Mouse (Mus musculus) limb, embryonic 13.5 days (tissue): Measurements from ENCODE around the gene Disp3. TPM values are rescaled to one million over a fixed set of nuclear protein-coding genes. Genes with fewer than 3 reads are reported as not detected.
A peak's percentile ranks its signal among the peaks of the same experiment; 100 is the strongest.

Source experiments
- ATAC-seq: fragments of 200-750 bp; cut with Nextera tagmentation; 2 replicates; pipeline ENCODE4 v1.8.0; 2017; ENCODE audit warnings: low read depth, moderate number of reproducible peaks, moderate TSS enrichment; ENCODE audit not compliant: low FRiP score
- H3K27ac ChIP-seq: fragments of 300-500 bp; sonication (generic); 2 replicates; pipeline ENCODE4 v1.5.1; 2015; ENCODE audit warnings: inconsistent platforms, mild to moderate bottlenecking, moderate library complexity
- H3K27me3 ChIP-seq: fragments of 300-500 bp; sonication (generic); 2 replicates; pipeline ENCODE4 v1.6.1; 2015; ENCODE audit warnings: mild to moderate bottlenecking, inconsistent platforms
- H3K36me3 ChIP-seq: fragments of 300-500 bp; sonication (generic); 2 replicates; pipeline ENCODE4 v1.6.1; 2015; ENCODE audit warnings: inconsistent platforms, mild to moderate bottlenecking, moderate library complexity
- H3K4me1 ChIP-seq: fragments of 300-500 bp; sonication (generic); 2 replicates; pipeline ENCODE4 v1.6.1; 2015; ENCODE audit warnings: inconsistent platforms
- H3K4me2 ChIP-seq: fragments of 300-500 bp; sonication (generic); replicated peaks from 2 replicates; pipeline ENCODE4 v1.6.1; 2015; ENCODE audit warnings: inconsistent platforms, mild to moderate bottlenecking, moderate library complexity
- H3K4me3 ChIP-seq: fragments of 300-500 bp; sonication (generic); 2 replicates; pipeline ENCODE4 v1.5.1; 2015; ENCODE audit warnings: moderate library complexity, mild to moderate bottlenecking, inconsistent platforms
- H3K9ac ChIP-seq: fragments of 300-500 bp; sonication (generic); 2 replicates; pipeline ENCODE4 v1.6.1; 2015; ENCODE audit warnings: mild to moderate bottlenecking, inconsistent platforms
- H3K9me3 ChIP-seq: fragments of 300-500 bp; sonication (generic); 2 replicates; pipeline ENCODE4 v1.6.1; 2016; ENCODE audit warnings: inconsistent platforms
- WGBS: fragments of 180-500 bp; shearing (Covaris S2); methylation state at CpG from one replicate; pipeline ENCODE4 v1.1.7; 2015; 5-methylcytosine and 5-hydroxymethylcytosine counted together
- polyA plus RNA-seq: library from polyadenylated mRNA; unstranded; fragments of >200 nt; fragmentation: Nextera tagmentation; extraction: Ambion mirVana; gene quantifications from 2 replicates; pipeline ENCODE4 v1.2.1, GENCODE M21; 2015

Gene Disp3
- polyA plus RNA-seq, 1 experiment from 2014 or later: 0.32 TPM

DNA sequence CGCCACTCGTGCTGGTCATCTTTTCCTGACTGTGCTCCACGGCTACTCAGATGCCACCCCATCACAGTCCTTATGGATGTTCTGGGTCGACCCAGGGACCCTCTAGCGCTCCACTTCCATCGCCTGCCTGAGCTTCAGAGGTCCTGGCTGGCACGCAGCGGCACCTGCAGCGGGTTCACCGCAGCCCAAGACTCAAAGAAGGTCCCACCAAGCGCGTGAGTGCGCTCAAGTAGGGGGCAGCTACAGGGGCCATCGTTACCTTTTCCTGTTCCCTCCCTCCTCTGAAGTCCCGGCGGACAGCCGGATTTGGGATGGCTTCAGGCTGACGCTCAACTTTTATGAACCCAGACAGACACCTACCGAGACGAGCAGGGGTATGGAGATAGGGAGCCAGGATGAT is 724 bp downstream of the Disp3 start:
- Histone ChIP-seq H3K27me3 (peaks cover 47% of the 10 kb centered on the region), H3K4me1 (peaks cover 13% of the 10 kb centered on the region), H3K4me2 (peak overlapping the region; percentile 70), H3K9ac (no peak overlapping the region), H3K4me3 (peak overlapping the region; percentile 43), H3K27ac (no peak overlapping the region), H3K9me3 (no peaks in the 10 kb centered on the region), H3K36me3 (no peaks in the 10 kb centered on the region)
- 2% methylated on average over 20 of the region's 20 CpGs for WGBS
- ATAC-seq: no peak

DNA sequence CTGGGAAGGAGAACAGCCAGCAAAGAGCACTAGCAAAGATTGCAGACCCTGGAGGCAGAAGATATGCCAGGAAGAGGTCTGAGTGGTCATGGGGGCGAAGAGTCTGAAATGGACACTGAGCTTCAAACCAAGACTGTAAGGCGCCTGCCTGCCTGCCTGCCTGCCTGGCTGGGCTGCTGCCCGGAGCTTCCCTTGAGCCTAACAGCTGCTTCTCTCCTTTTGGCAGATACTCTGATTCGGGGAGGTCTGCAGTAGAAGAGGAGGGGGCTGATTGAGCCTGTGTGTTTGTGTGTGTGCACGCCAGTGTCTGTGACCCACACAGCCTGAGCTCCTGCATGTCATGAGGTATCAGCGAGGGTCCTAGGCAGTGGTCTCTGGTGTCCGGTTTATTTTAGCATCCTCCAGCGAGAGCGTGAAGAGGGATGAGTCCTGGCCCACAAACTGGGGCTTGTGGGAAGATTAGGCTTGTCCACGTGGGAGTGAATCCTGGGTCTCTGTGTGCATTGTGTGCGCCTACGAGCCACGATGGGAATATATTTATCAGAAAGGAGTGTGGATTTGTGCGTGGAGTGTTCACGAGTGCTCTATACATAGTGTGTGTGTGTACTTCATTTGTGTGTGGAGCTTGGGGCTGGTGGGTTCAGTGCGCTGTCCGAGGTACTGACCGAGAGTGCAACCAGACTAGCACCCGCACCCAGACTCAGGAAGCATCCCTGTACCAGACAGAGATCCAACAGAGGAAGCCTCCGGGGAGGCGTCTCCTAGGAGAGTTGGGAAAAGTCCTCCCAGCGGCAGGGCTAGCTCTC is 1.3 kb downstream of the Disp3 start:
- Histone ChIP-seq H3K9ac (no peak overlapping the region), H3K27ac (no peak overlapping the region), H3K9me3 (no peaks in the 10 kb centered on the region), H3K36me3 (no peaks in the 10 kb centered on the region), H3K4me1 (peaks cover 13% of the 10 kb centered on the region), H3K27me3 (peaks cover 47% of the 10 kb centered on the region), H3K4me3 (no peak overlapping the region), H3K4me2 (no peak overlapping the region)
- ATAC-seq: peak; percentile 69; the same call in 1 of the 2 replicates
- 20% methylated on average over 22 of the region's 22 CpGs for WGBS

DNA sequence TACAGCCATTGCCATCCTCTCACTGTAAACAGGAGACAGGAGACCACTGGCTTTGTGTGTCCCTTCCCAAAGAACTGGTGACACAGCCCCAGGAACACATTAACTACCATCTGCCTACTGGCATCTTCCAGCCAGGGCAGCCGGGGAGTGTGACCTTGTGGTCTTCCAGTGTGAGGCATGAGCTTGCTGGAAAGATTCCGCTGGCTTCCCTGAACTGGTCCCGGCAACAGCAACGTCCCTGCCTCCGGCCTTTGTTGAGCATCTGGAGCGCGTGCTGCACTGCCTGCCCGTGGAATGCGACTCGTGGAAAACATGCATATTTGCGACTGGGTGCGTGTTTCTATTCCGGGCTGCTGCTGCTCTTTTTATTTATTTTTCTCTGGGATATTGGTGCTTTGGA is 3.5 kb downstream of the Disp3 start:
- H3K9me3 ChIP-seq: no peaks in the 10 kb centered on the region
- ATAC-seq: no peak
- H3K4me3 ChIP-seq: no peak overlapping the region
- no peak overlapping the region for H3K4me2 ChIP-seq
- H3K27me3 ChIP-seq: peaks cover 46% of the 10 kb centered on the region
- peaks cover 13% of the 10 kb centered on the region for H3K4me1 ChIP-seq
- WGBS: 47% methylated on average over 13 of the region's 13 CpGs
- H3K36me3 ChIP-seq: no peaks in the 10 kb centered on the region
- H3K27ac ChIP-seq: no peak overlapping the region
- no peak overlapping the region for H3K9ac ChIP-seq

DNA sequence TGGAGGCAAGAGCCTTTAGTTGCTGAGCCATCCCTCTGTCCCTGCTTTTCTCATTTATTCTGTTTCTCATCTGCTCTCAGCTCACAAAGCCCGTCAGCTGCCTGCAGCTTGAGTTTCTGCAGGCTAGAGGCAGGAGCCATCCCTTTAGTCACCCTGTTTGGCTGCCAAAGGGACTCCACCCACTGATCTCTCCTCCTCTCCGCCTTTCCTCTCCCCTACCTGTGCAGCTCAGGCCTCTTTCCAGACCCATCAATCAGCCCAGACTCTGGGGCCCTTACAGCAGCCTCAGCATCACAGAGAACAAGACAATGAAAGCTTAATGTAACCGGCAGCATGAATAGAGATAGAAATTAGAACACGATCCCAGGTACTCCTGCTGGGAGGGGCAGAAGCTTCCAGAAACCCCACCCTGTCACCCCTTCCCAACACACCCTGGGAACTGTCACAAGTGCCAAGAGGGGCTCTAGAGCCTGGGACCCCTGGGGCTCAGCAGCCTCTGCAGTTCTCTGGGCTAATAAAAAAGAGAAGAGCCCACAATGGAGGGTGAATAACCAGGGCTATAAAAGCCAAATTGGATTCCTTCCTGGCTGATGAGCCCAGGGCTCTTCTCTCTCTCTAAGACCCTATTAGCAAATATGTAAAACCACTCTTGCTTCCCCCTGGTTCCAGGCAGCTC is 10.8 kb downstream of the Disp3 start:
- no peaks in the 10 kb centered on the region for H3K36me3 ChIP-seq
- peaks cover 44% of the 10 kb centered on the region for H3K27me3 ChIP-seq
- no peak overlapping the region for H3K4me3 ChIP-seq
- WGBS: 13% methylated on average over 4 of the region's 4 CpGs
- no peak overlapping the region for H3K9ac ChIP-seq
- no peaks in the 10 kb centered on the region for H3K9me3 ChIP-seq
- H3K4me2 ChIP-seq: no peak overlapping the region
- no peak for ATAC-seq
- H3K4me1 ChIP-seq: 0 out of 2 replicates have a peak, but pooled peaks cover under 1% of the 10 kb centered on the region
- no peak overlapping the region for H3K27ac ChIP-seq

DNA sequence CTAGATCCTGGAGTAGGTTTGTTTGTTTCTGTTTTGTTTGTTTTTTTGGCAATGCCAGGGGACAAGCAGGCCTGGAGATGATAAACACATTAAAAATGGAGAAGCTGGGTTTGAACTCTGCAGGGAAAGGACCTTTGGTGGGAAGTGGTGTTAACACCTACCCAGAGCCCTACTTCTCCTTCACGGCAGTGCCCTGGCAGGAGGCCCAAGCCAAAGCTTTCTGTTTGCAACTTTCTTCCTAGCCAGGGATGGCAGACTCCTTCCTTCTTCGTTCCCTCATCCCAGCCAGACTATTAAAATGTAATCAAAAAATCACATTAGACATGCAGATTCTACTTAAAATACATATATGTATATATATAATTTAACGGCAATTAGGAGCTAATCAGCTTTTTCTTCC is 13.1 kb downstream of the Disp3 start:
- Histone ChIP-seq H3K27me3 (peaks cover 67% of the 10 kb centered on the region), H3K27ac (no peak overlapping the region), H3K9ac (no peak overlapping the region), H3K9me3 (no peaks in the 10 kb centered on the region), H3K36me3 (no peaks in the 10 kb centered on the region), H3K4me1 (peaks cover 8% of the 10 kb centered on the region; the same call in 1 of the 2 replicates), H3K4me3 (no peak overlapping the region), H3K4me2 (no peak overlapping the region)
- ATAC-seq: no peak
- 50% methylated on average over 3 of the region's 3 CpGs for WGBS

DNA sequence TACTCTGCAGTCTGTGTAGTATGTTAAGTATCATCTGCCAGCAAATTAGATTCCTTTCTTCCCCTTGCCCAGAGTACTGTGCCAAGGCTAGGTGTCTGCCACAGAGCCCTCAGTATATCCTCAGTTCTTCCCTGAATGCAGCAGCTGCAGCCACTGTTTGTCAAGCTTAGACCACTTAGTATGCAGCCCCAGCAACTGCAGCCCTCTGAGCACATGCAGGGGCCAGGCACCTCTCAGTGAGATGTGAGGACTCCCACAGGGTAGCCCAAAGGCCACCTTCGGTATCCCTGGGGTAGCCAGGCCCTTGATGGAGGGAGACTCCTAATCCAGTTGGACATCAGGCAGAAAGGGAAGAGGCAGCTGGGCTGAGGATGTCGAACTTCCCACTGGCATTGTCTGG is 14.5 kb downstream of the Disp3 start:
- H3K36me3 ChIP-seq: no peaks in the 10 kb centered on the region
- WGBS: 17% methylated on average over 2 of the region's 2 CpGs
- peaks cover 70% of the 10 kb centered on the region for H3K27me3 ChIP-seq
- H3K27ac ChIP-seq: no peak overlapping the region
- H3K4me3 ChIP-seq: no peak overlapping the region
- no peak for ATAC-seq
- H3K4me2 ChIP-seq: no peak overlapping the region
- H3K4me1 ChIP-seq: peaks cover 8% of the 10 kb centered on the region; the same call in 1 of the 2 replicates
- H3K9ac ChIP-seq: no peak overlapping the region
- H3K9me3 ChIP-seq: no peaks in the 10 kb centered on the region

DNA sequence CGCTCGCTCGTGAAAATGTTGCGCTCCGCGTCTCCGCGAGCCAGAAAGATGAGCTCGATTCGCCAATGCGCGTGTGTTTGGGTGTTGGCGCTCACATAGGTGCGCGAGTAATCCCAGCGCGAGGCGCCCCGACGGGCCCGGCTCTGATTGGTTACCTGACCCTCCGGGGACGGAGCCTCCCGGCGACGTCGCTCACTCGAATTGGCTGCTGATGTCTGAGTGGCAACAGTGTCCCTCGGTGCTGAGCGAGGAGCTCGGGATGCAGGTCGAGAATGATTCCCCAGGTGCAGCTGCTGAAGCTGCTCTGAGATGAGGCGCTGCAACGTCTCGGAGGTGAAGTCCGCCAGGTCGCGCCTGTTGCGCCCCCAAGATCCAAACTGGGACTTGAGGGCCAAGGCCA is 16.1 kb downstream of the Disp3 start:
- H3K27ac ChIP-seq: no peak overlapping the region
- peaks cover 67% of the 10 kb centered on the region for H3K27me3 ChIP-seq
- peak overlapping the region; percentile 43 for H3K4me2 ChIP-seq
- ATAC-seq: no peak
- H3K9ac ChIP-seq: no peak overlapping the region
- H3K4me1 ChIP-seq: peaks cover 8% of the 10 kb centered on the region; the same call in 1 of the 2 replicates
- H3K36me3 ChIP-seq: no peaks in the 10 kb centered on the region
- no peaks in the 10 kb centered on the region for H3K9me3 ChIP-seq
- peak overlapping the region; percentile 23 for H3K4me3 ChIP-seq
- WGBS: 3% methylated on average over 39 of the region's 39 CpGs

DNA sequence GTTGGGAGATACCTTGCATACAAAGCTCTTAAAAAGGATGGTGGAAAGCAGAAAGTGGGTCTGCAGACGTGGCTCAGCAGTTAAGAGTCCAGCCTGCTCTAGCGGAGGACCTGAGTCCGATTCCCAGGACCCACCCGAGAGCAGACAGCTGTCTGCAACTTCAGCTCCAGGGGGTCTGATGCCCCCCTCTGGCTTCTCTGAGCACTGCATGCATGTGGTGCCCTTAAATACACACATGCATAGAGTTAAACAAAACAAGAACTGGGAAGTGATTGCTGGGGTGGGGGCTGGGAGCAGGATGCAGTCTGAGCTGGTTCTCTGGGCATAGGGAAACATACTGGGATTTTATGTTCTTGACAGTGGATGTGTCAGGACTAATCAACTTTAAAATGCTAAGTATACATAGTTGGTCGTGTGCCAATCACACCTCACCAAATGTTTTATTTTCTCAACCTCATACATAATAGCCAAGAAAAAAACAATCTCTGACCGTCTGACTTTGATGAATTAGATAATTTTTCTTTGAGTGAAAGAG is 20.7 kb downstream of the Disp3 start:
- Histone ChIP-seq H3K9me3 (no peaks in the 10 kb centered on the region), H3K4me2 (no peak overlapping the region), H3K4me1 (peaks cover 8% of the 10 kb centered on the region; the same call in 1 of the 2 replicates), H3K27ac (no peak overlapping the region), H3K4me3 (no peak overlapping the region), H3K36me3 (no peaks in the 10 kb centered on the region), H3K9ac (no peak overlapping the region), H3K27me3 (peaks cover 27% of the 10 kb centered on the region)
- no peak for ATAC-seq
- WGBS: 85% methylated on average over 6 of the region's 6 CpGs

DNA sequence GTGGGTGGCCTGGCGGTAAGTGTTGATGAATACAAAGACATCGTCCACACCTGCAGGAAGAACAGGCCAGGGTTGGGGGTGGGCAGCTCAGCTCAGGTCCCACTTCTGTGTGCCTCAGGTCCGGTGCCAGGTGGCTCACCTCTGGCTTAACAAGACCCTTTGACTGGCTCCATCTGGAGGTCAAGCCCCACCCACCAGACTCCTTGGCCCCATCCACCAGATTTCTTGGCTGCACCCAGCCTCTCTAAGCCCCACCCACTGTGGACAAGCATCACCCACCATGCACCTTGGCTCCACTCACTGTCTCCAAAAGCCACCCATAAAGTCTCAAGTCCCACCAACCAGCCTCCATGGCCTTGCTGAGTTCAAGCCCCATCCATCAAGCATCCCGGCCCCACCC is 27.8 kb downstream of the Disp3 start:
- Histone ChIP-seq H3K36me3 (no peaks in the 10 kb centered on the region), H3K4me2 (no peak overlapping the region), H3K4me1 (no peaks in the 10 kb centered on the region), H3K4me3 (no peak overlapping the region), H3K9me3 (no peaks in the 10 kb centered on the region), H3K9ac (no peak overlapping the region), H3K27me3 (peaks cover 2% of the 10 kb centered on the region; the same call in 1 of the 2 replicates), H3K27ac (no peak overlapping the region)
- ATAC-seq: no peak
- WGBS: 82% methylated on average over 4 of the region's 4 CpGs

DNA sequence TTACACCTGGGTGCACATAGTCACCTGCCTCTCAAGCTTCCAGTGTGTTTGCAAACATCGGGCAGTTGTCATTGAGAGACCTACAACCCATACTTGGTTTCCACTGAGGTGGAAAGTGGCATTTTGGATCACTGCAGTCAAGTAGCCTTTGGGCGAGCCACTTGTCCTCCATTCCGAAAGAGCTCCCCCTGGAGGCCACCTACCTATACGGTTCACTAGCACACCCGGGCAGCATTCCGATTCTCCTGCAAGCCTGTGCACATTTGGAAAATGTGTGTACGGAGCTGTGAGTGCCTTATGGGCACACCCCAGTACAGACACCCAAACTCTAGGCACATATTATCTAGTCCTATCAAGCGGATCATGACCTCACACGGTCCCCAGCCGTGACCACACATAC is 38.4 kb downstream of the Disp3 start:
- H3K4me2 ChIP-seq: no peak overlapping the region
- H3K9me3 ChIP-seq: 0 out of 2 replicates have a peak, but pooled peaks cover 12% of the 10 kb centered on the region
- no peak overlapping the region for H3K27ac ChIP-seq
- ATAC-seq: no peak
- 42% methylated on average over 10 of the region's 10 CpGs for WGBS
- H3K4me1 ChIP-seq: no peaks in the 10 kb centered on the region
- no peak overlapping the region for H3K4me3 ChIP-seq
- no peaks in the 10 kb centered on the region for H3K36me3 ChIP-seq
- H3K9ac ChIP-seq: no peak overlapping the region
- H3K27me3 ChIP-seq: no peaks in the 10 kb centered on the region

DNA sequence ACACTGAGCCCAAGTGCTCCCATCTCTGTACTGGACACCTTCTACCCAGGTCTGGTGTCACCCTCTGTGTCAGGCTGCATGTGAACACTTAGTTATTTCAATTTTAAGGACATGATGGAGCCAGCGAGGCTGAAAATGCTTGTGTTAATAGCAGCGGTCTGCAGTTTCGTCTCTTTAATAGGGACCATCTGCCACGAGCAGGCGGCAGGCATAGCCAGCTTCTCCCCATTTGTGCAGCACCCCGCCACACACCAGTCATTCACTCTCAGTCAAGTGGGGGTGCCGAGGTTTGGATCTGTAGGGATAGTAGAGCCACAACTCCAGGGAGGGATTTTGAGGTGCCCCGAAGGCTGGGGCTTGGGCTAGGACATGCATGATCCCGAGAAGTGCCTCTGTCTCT is 47.4 kb downstream of the Disp3 start:
- no peak overlapping the region for H3K4me2 ChIP-seq
- no peak for ATAC-seq
- H3K27ac ChIP-seq: no peak overlapping the region
- no peak overlapping the region for H3K9ac ChIP-seq
- H3K4me1 ChIP-seq: no peaks in the 10 kb centered on the region
- H3K9me3 ChIP-seq: 0 out of 2 replicates have a peak, but pooled peaks cover 1% of the 10 kb centered on the region
- 53% methylated on average over 9 of the region's 9 CpGs for WGBS
- no peaks in the 10 kb centered on the region for H3K36me3 ChIP-seq
- H3K27me3 ChIP-seq: peaks cover 4% of the 10 kb centered on the region; the same call in 1 of the 2 replicates
- H3K4me3 ChIP-seq: no peak overlapping the region

DNA sequence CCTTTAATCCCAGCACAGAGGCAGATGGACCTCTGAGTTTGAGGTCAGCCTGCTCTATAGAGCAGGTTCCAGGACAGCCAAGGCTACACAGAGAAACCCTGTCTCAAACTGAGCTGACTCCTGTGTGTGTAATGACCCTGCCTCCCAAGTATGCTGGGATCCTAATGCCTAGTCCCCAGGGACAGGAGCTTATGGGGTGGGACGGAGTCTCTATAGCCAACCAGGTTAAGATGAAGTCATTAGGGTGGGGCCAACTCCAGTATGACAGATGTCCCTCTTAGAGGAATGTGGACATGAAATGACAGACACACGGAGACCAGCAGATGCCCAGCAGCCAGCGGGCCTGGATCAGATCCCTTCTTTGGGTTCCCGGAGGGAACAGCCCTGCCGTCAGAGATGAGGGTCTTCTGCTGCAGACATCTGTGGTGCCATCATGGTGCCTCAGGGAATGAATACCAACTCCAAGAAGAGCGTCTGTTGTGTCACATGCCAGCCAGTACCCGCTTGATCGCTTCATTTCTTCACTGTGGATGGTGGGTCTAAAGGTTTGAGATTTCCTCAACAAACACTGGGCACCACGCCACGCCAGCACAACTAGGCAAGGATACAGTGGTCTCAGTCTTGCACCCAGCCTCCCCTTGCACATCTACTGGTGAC is 48.2 kb downstream of the Disp3 start:
- H3K4me3 ChIP-seq: no peak overlapping the region
- WGBS: 88% methylated on average over 10 of the region's 10 CpGs
- H3K9ac ChIP-seq: no peak overlapping the region
- no peaks in the 10 kb centered on the region for H3K4me1 ChIP-seq
- ATAC-seq: no peak
- peaks cover 4% of the 10 kb centered on the region; the same call in 1 of the 2 replicates for H3K27me3 ChIP-seq
- no peak overlapping the region for H3K27ac ChIP-seq
- H3K9me3 ChIP-seq: no peaks in the 10 kb centered on the region
- no peaks in the 10 kb centered on the region for H3K36me3 ChIP-seq
- no peak overlapping the region for H3K4me2 ChIP-seq
